Mouse (Mus musculus): ENCODE data around the gene Iffo2. TPM values are rescaled to one million over a fixed set of nuclear protein-coding genes. Genes with fewer than 3 reads are reported as not detected.
A peak's percentile ranks its signal among the peaks of the same experiment; 100 is the strongest.

Iffo2 gene
- polyA plus RNA-seq, 1 experiment from 2014 or later, result 3.4 TPM

DNA sequence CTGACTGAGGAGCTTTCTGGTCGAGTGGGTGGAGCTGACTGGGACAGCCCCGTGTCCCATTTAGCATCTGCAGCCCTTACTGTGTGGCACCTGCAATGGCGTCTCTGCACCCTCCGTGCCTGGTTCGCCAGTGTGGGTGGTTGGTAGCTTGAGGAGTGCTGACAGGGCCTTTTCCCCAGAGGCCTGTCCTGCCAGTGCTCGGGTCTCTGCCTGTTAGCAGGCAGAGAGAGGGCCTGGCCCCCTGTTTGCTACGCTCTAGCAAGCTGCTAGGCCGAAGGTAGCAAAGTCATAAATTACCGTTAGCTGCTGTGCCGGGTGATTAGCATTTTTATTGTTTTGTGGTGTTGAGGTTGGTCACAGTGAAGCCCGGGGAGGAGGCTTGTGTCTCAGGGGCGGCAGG lies 109.5 kb downstream of the Iffo2 start:
- Histone ChIP-seq H3K4me1 (replicated peaks; ENCODE audit: control insufficient read depth, insufficient read depth, low read length) (0 out of 2 replicates have a peak, but pooled peaks cover 3% of the 10 kb centered on the region), H3K27ac (ENCODE audit: low read depth, low read length) (no peak overlapping the region), H3K4me2 (replicated peaks; ENCODE audit: low read depth) (no peak overlapping the region), H3K36me3 (ENCODE audit: control insufficient read depth, insufficient read depth) (peaks cover 8% of the 10 kb centered on the region; the same call in 1 of the 2 replicates), H3K9ac (ENCODE audit: low read depth, low read length) (no peak overlapping the region), H3K9me3 (ENCODE audit: control insufficient read depth) (no peaks in the 10 kb centered on the region), H3K4me3 (ENCODE audit: low read depth, low read length) (no peak overlapping the region), H3K27me3 (replicated peaks; ENCODE audit: control insufficient read depth, insufficient read depth, low read length) (peaks cover 64% of the 10 kb centered on the region)
- no peak for TF ChIP-seq CTCF (IDR thresholded peaks at IDR 0.05; ENCODE audit: low read depth)
- no peak for ATAC-seq
- WGBS, result 25% methylated on average over 12 of the region's 12 CpGs

DNA sequence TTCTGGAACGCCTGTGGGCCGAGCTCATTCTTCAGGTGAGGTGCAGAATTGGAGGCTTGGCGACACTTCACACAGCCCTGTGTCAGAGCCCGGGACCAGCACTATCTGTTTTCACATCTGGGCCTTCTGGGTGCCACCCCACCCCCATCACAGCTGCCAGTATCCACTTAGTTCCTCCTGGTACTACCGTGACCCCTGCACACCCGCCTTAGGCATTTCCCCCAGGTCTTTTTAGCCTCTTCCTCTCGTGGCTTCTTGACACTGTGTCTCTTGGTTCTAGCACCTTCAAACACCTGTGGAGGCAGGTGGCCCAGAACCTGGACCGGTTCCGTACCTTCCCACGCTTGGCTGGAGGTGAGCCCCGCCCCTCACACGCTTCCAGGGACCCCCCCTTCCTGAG lies 110.0 kb downstream of the Iffo2 start:
- TF ChIP-seq CTCF (IDR thresholded peaks at IDR 0.05; ENCODE audit: low read depth), result no peak
- peaks cover 8% of the 10 kb centered on the region; the same call in 1 of the 2 replicates for H3K36me3 ChIP-seq (ENCODE audit: control insufficient read depth, insufficient read depth)
- no peak overlapping the region for H3K27ac ChIP-seq (ENCODE audit: low read depth, low read length)
- no peaks in the 10 kb centered on the region for H3K9me3 ChIP-seq (ENCODE audit: control insufficient read depth)
- 0 out of 2 replicates have a peak, but pooled peaks cover 3% of the 10 kb centered on the region for H3K4me1 ChIP-seq (replicated peaks; ENCODE audit: control insufficient read depth, insufficient read depth, low read length)
- WGBS, result 56% methylated on average over 12 of the region's 12 CpGs
- H3K9ac ChIP-seq (ENCODE audit: low read depth, low read length), result no peak overlapping the region
- peaks cover 62% of the 10 kb centered on the region for H3K27me3 ChIP-seq (replicated peaks; ENCODE audit: control insufficient read depth, insufficient read depth, low read length)
- ATAC-seq, result no peak
- H3K4me2 ChIP-seq (replicated peaks; ENCODE audit: low read depth), result no peak overlapping the region
- H3K4me3 ChIP-seq (ENCODE audit: low read depth, low read length), result no peak overlapping the region

DNA sequence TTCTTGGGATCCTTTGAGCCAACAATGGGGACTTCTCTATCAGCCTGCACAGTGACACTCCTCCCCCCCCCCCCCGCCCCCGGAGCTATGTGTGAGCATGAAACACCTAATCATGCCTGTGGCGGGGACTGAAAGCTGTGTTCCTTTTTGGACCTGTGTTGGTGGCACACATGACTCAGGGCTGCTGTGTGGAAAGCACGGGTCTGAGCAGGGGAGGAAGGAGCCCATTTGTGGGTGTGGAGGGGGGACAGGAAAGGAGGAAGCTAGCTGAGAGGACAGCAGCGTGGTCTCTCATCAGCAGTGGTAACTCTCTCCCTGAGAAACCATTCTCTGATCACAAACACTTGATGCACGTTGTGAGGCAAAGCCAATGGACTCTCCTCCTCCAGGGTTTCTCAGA lies 110.4 kb downstream of the Iffo2 start:
- WGBS, result 56% methylated on average over 6 of the region's 6 CpGs
- Histone ChIP-seq H3K27me3 (replicated peaks; ENCODE audit: control insufficient read depth, insufficient read depth, low read length) (peaks cover 59% of the 10 kb centered on the region), H3K36me3 (ENCODE audit: control insufficient read depth, insufficient read depth) (peaks cover 8% of the 10 kb centered on the region; the same call in 1 of the 2 replicates), H3K4me3 (ENCODE audit: low read depth, low read length) (no peak overlapping the region), H3K9me3 (ENCODE audit: control insufficient read depth) (no peaks in the 10 kb centered on the region), H3K4me1 (replicated peaks; ENCODE audit: control insufficient read depth, insufficient read depth, low read length) (0 out of 2 replicates have a peak, but pooled peaks cover 3% of the 10 kb centered on the region), H3K9ac (ENCODE audit: low read depth, low read length) (no peak overlapping the region), H3K27ac (ENCODE audit: low read depth, low read length) (no peak overlapping the region), H3K4me2 (replicated peaks; ENCODE audit: low read depth) (no peak overlapping the region)
- no peak for TF ChIP-seq CTCF (IDR thresholded peaks at IDR 0.05; ENCODE audit: low read depth)
- ATAC-seq, result no peak

DNA sequence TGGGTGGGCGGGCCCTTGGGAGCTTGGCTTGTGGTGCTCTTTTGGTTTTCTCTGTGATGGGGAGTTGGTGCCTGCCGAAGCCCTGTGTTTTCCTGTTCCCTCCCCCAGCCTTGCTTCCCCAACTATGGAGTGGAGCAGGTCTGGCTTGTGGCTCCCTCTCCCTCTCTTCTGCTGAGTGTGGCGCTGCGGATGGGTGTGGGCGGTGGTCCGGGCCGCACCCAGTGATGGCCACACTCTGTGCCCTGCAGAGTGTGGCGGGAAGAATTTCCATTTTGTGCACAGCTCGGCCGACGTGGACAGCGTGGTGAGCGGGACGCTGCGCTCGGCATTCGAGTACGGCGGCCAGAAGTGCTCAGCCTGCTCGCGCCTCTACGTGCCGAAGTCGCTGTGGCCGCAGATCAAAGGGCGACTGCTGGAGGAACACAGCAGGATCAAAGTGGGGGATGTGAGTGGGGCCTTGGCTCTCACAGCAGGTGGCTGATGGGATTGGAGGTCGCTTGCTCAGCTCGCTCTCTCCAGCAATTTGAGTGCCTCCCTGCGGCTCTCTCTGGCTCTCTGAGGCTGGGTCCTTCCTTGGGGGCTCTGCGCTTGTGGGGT lies 111.6 kb downstream of the Iffo2 start:
- Histone ChIP-seq H3K4me1 (replicated peaks; ENCODE audit: control insufficient read depth, insufficient read depth, low read length) (0 out of 2 replicates have a peak, but pooled peaks cover 3% of the 10 kb centered on the region), H3K9me3 (ENCODE audit: control insufficient read depth) (no peaks in the 10 kb centered on the region), H3K27ac (ENCODE audit: low read depth, low read length) (no peak overlapping the region), H3K36me3 (ENCODE audit: control insufficient read depth, insufficient read depth) (peaks cover 8% of the 10 kb centered on the region; the same call in 1 of the 2 replicates), H3K4me2 (replicated peaks; ENCODE audit: low read depth) (peak overlapping the region; percentile 47), H3K4me3 (ENCODE audit: low read depth, low read length) (no peak overlapping the region), H3K9ac (ENCODE audit: low read depth, low read length) (peak overlapping the region; percentile 11; the same call in 1 of the 2 replicates), H3K27me3 (replicated peaks; ENCODE audit: control insufficient read depth, insufficient read depth, low read length) (peaks cover 51% of the 10 kb centered on the region)
- no peak for TF ChIP-seq CTCF (IDR thresholded peaks at IDR 0.05; ENCODE audit: low read depth)
- ATAC-seq, result no peak
- WGBS, result 7% methylated on average over 30 of the region's 30 CpGs

DNA sequence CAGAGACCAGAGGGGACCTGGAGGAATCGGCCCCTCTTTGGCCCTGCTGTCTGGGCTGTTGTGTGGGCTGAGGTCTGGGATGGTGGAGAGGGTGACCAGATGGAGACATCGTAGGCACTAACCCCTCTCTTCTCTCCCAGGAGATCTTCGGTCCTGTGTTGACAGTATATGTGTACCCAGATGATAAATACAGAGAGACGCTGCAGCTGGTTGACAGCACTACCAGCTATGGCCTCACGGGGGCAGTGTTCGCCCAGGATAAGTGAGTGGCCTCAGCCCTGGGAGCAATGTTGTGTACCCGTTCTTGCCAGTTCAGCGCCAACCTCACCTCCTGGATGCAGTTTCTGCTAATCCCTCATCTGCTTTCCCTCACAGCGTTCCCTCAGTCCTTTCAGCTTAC lies 113.6 kb downstream of the Iffo2 start:
- peak; percentile 93 for TF ChIP-seq CTCF (IDR thresholded peaks at IDR 0.05; ENCODE audit: low read depth)
- Histone ChIP-seq H3K4me2 (replicated peaks; ENCODE audit: low read depth) (no peak overlapping the region), H3K27me3 (replicated peaks; ENCODE audit: control insufficient read depth, insufficient read depth, low read length) (peaks cover 39% of the 10 kb centered on the region), H3K4me3 (ENCODE audit: low read depth, low read length) (no peak overlapping the region), H3K36me3 (ENCODE audit: control insufficient read depth, insufficient read depth) (no peaks in the 10 kb centered on the region; the same call in 1 of the 2 replicates), H3K27ac (ENCODE audit: low read depth, low read length) (no peak overlapping the region), H3K4me1 (replicated peaks; ENCODE audit: control insufficient read depth, insufficient read depth, low read length) (0 out of 2 replicates have a peak, but pooled peaks cover 3% of the 10 kb centered on the region), H3K9ac (ENCODE audit: low read depth, low read length) (no peak overlapping the region), H3K9me3 (ENCODE audit: control insufficient read depth) (no peaks in the 10 kb centered on the region)
- 15% methylated on average over 9 of the region's 9 CpGs for WGBS
- peak; percentile 32; the same call in 1 of the 2 replicates for ATAC-seq

DNA sequence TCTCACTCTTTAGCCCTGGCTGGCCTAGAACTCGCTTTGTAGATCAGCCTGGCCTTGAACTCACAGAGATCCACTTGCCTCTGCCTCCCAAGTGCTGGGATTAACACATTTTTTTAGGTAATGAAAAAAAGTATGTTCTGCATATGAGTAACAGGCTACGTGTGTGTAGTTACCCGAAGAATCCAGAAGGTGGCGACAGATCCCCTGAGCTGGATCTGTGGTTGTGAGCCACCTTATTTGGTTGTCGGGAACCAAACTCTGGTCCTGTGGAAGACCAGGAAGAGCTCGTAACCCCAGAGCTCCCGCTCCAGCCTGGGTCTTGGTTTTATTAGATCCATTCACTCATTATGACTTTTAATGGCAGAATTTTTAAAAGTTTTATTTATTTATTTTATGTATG lies 116.6 kb downstream of the Iffo2 start:
- no peaks in the 10 kb centered on the region; the same call in 1 of the 2 replicates for H3K36me3 ChIP-seq (ENCODE audit: control insufficient read depth, insufficient read depth)
- H3K4me2 ChIP-seq (replicated peaks; ENCODE audit: low read depth), result no peak overlapping the region
- WGBS, result 89% methylated on average over 7 of the region's 7 CpGs
- H3K9ac ChIP-seq (ENCODE audit: low read depth, low read length), result no peak overlapping the region
- peaks cover 10% of the 10 kb centered on the region; the same call in 1 of the 2 replicates for H3K4me1 ChIP-seq (replicated peaks; ENCODE audit: control insufficient read depth, insufficient read depth, low read length)
- no peak overlapping the region for H3K4me3 ChIP-seq (ENCODE audit: low read depth, low read length)
- H3K27ac ChIP-seq (ENCODE audit: low read depth, low read length), result no peak overlapping the region
- no peak for ATAC-seq
- peaks cover 14% of the 10 kb centered on the region for H3K27me3 ChIP-seq (replicated peaks; ENCODE audit: control insufficient read depth, insufficient read depth, low read length)
- H3K9me3 ChIP-seq (ENCODE audit: control insufficient read depth), result no peaks in the 10 kb centered on the region
- TF ChIP-seq CTCF (IDR thresholded peaks at IDR 0.05; ENCODE audit: low read depth), result peak; percentile 68
